Mouse (Mus musculus) lung, postnatal 0 days (tissue): ENCODE measurements around the gene Proser3.

Experiments used
- CTCF ChIP-seq: IDR thresholded peaks from 2 replicates; pipeline ENCODE4 v1.5.1; 2016; ENCODE audit warnings: antibody characterized with exemption, mild to moderate bottlenecking
- EP300 ChIP-seq: IDR thresholded peaks from 2 replicates; pipeline ENCODE4 v1.6.1; 2016; ENCODE audit warnings: antibody characterized with exemption, mild to moderate bottlenecking, control low read depth

DNA sequence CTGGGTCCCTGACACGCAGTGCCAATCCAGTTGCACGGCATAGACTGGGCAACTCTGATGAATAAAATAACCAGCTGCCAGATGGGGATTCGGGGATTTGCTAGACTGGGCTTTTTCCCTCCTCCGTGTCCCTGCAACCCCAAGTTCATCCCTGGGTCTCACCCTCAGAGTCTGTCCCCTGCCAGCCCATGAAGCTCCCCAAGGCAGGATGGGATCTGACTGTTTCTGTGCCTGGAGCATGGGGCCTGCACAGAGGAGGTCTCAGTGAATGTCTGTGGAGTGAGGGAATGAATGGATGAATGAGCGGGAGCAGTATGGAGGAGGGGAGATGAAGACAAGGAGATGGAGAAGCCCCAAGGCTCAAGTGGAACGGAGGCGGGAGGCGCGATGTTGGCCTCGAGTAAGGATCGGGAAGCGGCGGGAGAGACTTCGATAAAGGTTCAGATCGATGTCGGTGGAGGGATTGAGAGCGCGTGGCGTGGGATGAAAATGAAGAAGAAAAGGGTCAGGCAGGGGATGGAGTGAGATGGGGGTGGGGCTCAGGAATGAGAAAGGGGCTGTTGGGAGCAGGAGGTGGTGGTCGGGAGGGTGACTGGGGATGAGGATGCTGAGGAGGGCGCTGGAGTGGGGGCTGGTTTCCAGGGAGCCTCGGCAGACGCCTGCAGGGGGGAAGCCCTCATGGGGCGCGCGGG lies 18.0 kb downstream of the Proser3 start:
- TF ChIP-seq CTCF (no peak), EP300 (no peak)
